Mouse (Mus musculus) mammary gland, adult 2 months (tissue): ENCODE results near the gene Epha10. TPM values are rescaled to one million over a fixed set of nuclear protein-coding genes. Genes with fewer than 3 reads are reported as not detected.

Experiments used
- polyA plus RNA-seq: library from polyadenylated mRNA; depleted of rRNA; stranded (reverse); fragments of >200 nt; gene quantifications from 2 replicates; pipeline ENCODE4 v1.2.3, GENCODE M21; 2012; ENCODE audit warnings: low replicate concordance; rRNA removed

Gene Epha10
- polyA plus RNA-seq: 0.09 and 0.11 TPM in 2 replicates

GRCm38 (mm10) chr4:124880599-124880998, at the start of gene Epha10:
Gene Epha10, plus strand, starts transcription at chr4:124880899.

GRCm38 (mm10) chr4:124850261-124850913, 30.3 kb upstream of the Epha10 start, which contains the start of gene Yrdc:
Gene Yrdc, plus strand, starts transcription at chr4:124850679.

DNA sequence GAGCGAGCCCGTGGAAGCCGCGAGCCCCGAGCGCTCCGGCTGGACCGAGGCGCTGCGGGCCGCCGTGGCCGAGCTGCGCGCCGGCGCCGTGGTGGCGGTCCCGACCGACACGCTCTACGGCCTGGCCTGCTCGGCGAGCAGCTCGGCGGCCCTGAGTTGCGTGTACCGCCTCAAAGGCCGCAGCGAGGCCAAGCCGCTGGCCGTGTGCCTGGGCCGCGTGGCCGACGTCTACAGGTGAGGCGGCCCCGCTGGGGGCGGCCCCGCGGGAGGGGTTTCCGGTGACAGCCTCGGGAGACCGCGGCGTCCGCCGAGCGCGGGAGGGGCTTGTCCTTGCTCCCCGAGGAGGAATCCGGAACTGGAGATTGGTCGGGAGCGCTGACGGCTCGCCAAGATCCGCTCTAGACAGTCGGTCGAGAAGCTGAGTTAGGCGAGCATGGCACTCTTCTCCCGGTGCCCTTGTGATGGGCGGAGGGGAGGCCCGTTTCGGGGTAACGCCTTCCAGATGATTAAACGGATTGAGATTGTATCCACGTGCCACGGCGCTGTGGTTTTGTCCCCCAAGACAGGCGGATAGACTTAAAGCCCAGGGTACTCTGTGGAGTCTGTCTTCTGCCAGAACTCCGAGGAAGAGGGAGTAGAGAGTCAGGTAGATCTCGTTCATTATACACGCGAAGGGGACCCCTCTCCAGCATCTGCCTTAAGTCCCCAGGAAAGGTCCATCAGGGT, 29.6 kb upstream of the Epha10 start, which contains the start of gene 1110065P20Rik:
Gene 1110065P20Rik, minus strand, starts transcription at position 264 of the 726 bp plus-strand sequence.

GRCm38 (mm10) chr4:124861283-124862188, 19.2 kb upstream of the Epha10 start, which contains the start of gene Maneal:
Gene Maneal, minus strand, starts transcription at chr4:124862171.

GRCm38 (mm10) chr4:124936613-124937471, 56.1 kb downstream of the Epha10 start, which contains the start of gene 9930104L06Rik:
Gene 9930104L06Rik, plus strand, starts transcription at chr4:124937048.

DNA sequence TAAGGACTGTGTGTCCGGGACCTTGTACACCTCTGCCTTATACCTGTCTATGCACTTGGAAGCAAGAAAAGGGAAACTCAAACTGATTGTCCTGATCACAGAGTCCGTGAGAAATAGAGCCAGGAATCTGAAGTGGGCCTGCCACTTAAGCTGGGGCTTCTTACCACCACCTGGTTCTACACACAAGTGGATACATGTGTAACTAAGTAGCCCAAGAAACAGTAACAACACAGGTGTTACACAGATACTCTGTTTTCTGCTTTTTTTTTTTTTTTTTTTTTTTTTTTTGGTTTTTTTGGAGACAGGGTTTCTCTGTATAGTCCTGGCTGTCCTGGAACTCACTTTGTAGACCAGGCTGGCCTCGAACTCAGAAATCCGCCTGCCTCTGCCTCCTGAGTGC, 58.5 kb downstream of the Epha10 start, which contains the start of gene Cdca8:
Gene Cdca8, minus strand, starts transcription at position 101 of the 400 bp plus-strand sequence.

Other genes starting within 250 kb of the Epha10 start
- gene Pou3f1, start 224.1 kb upstream of the Epha10 start, polyA plus RNA-seq: 0.39 and 0.47 TPM in 2 replicates
- gene Utp11, start 187.3 kb upstream of the Epha10 start, polyA plus RNA-seq: 2.9 and 5.9 TPM in 2 replicates
- 41.5 and 102 TPM in 2 replicates for gene Fhl3, start 180.2 kb upstream of the Epha10 start, polyA plus RNA-seq
- gene Sf3a3, start 166.1 kb upstream of the Epha10 start, polyA plus RNA-seq: 7.8 and 11.2 TPM in 2 replicates
- 31.4 and 60.4 TPM in 2 replicates for gene Inpp5b, start 139.0 kb upstream of the Epha10 start, polyA plus RNA-seq
- gene Mtf1, start 78.8 kb upstream of the Epha10 start, polyA plus RNA-seq: 7.1 and 8.2 TPM in 2 replicates
- 32.9 and 51.7 TPM in 2 replicates for gene Yrdc, start 30.2 kb upstream of the Epha10 start, polyA plus RNA-seq
- gene 1110065P20Rik, start 29.7 kb upstream of the Epha10 start, polyA plus RNA-seq: 36.2 and 51.3 TPM in 2 replicates
- 0.99 and 1.1 TPM in 2 replicates for gene Maneal, start 18.7 kb upstream of the Epha10 start, polyA plus RNA-seq
- gene 9930104L06Rik, start 56.1 kb downstream of the Epha10 start, polyA plus RNA-seq: 9.7 and 11.8 TPM in 2 replicates
- gene Cdca8, start 58.4 kb downstream of the Epha10 start, polyA plus RNA-seq: 2.2 and 5.8 TPM in 2 replicates
- 2.4 and 3.4 TPM in 2 replicates for gene Rspo1, start 105.5 kb downstream of the Epha10 start, polyA plus RNA-seq
- 10.1 and 20.9 TPM in 2 replicates for gene Gnl2, start 135.7 kb downstream of the Epha10 start, polyA plus RNA-seq
- 0.17 TPM in 1 of 2 replicates, not detected in the other for gene Dnali1, start 184.8 kb downstream of the Epha10 start, polyA plus RNA-seq
- 8.2 and 10.9 TPM in 2 replicates for gene Snip1, start 185.8 kb downstream of the Epha10 start, polyA plus RNA-seq
- gene Meaf6, start 204.2 kb downstream of the Epha10 start, polyA plus RNA-seq: 10.8 and 20.1 TPM in 2 replicates
- 15.6 and 26.2 TPM in 2 replicates for gene Zc3h12a, start 246.9 kb downstream of the Epha10 start, polyA plus RNA-seq